Mouse (Mus musculus): Measurements from ENCODE around the gene Ep400.

Gene Ep400

GRCm38 (mm10) chr5:110664041-110664440 is 106.5 kb downstream of the Ep400 start:
- no peak for DNase-seq

GRCm38 (mm10) chr5:110659682-110660081 is 110.8 kb downstream of the Ep400 start:
- no peak for DNase-seq

- no peak for DNase-seq
Observed at GRCm38 (mm10) chr5:110653686-110654085, 116.8 kb downstream of the Ep400 start.

GRCm38 (mm10) chr5:110652719-110653648 is 117.5 kb downstream of the Ep400 start, which contains the start of the genes Noc4l and Ddx51:
Noc4l (minus strand) TSS chr5:110653417.
Ddx51 (plus strand) TSS chr5:110653451.
- DNase-seq = peak; percentile 91

GRCm38 (mm10) chr5:110646377-110646776 is 124.1 kb downstream of the Ep400 start:
- DNase-seq = no peak

GRCm38 (mm10) chr5:110639459-110639858 is 131.1 kb downstream of the Ep400 start:
- peak; percentile 79 for DNase-seq

- DNase-seq = no peak
Observed at GRCm38 (mm10) chr5:110638306-110639074, 132.0 kb downstream of the Ep400 start.

GRCm38 (mm10) chr5:110635951-110636707 is 134.4 kb downstream of the Ep400 start:
- DNase-seq = peak; percentile 61

GRCm38 (mm10) chr5:110629525-110630120 is 140.9 kb downstream of the Ep400 start:
- DNase-seq = no peak

GRCm38 (mm10) chr5:110628156-110628555 is 142.4 kb downstream of the Ep400 start:
- no peak for DNase-seq

GRCm38 (mm10) chr5:110627351-110627750 is 143.2 kb downstream of the Ep400 start:
- DNase-seq = no peak

- DNase-seq = no peak
Observed at GRCm38 (mm10) chr5:110624319-110624718, 146.2 kb downstream of the Ep400 start.

- DNase-seq = no peak
Observed at GRCm38 (mm10) chr5:110619226-110619625, 151.3 kb downstream of the Ep400 start.
